Mouse (Mus musculus): ENCODE measurements at regions not wholly inside any gene's neighbourhood (a gene's known extent, or its start where the extent isn't known, plus 50 kb on each side); places are given as distances from the start of the nearest gene placed in this dataset.
"Not testable (repeated sequence)": the region's sequence is repeated elsewhere in the genome, so short reads cannot be mapped to it uniquely, and the experiment has no call there.

DNA sequence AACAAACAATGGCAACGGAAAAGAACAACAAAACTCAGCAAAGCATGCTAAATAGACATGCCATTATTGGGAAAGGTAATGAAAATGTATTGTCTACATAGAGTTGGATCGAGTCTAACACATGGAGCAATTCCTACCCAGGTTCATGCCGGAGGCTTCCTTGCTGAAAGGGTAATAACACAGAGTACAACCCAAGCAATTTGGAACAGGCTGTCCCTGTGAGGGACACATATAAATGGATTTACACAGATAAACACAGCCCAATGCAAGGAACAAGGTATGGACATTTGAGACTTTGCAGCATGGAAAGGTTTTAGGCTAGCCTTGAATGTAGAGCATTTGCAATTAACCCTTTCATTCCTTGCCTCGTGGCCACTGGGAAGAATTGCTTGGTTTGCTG, 158.6 kb upstream of the Gm11146 start:
- no peak for DNase-seq (ENCODE audit: low read depth, low spot score)
- 61% methylated on average over 4 of the region's 4 CpGs for WGBS

GRCm38 (mm10) chr16:77759997-77760396, 158.1 kb upstream of the Gm11146 start:
- DNase-seq (ENCODE audit: low read depth, low spot score) = no peak
- 85% methylated on average over 10 of the region's 10 CpGs for WGBS

GRCm38 (mm10) chr16:77754882-77755281, 153.0 kb upstream of the Gm11146 start:
- WGBS = 79% methylated on average over 6 of the region's 6 CpGs
- no peak for DNase-seq (ENCODE audit: low read depth, low spot score)

GRCm38 (mm10) chr16:77749474-77749873, 147.6 kb upstream of the Gm11146 start:
- WGBS = 81% methylated on average over 2 of the region's 2 CpGs
- no peak for DNase-seq (ENCODE audit: low read depth, low spot score)

GRCm38 (mm10) chr16:77743838-77744237, 141.9 kb upstream of the Gm11146 start:
- WGBS = 81% methylated on average over 6 of the region's 6 CpGs
- no peak for DNase-seq (ENCODE audit: low read depth, low spot score)

DNA sequence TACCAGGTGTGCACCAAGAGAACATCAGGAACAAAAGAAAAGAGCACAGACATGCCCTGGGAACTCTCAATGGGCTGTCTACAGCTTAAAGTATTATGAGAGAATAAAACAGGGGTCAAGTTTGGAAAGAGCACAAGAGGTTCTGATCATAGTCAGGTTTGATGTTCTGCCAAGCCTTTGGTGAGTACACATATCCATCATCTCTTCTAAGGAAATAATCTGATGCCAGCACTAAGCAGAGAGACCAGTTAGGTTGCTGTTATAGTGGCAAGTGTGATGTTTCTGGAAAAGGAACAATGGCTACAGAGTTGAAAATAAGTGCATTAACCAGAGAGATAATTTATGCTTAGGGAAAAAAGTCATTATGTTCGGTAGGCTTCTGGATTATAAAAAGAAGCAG, 136.9 kb upstream of the Gm11146 start:
- DNase-seq (ENCODE audit: low read depth, low spot score) = no peak
- 76% methylated on average over 1 of the region's 1 CpGs for WGBS

DNA sequence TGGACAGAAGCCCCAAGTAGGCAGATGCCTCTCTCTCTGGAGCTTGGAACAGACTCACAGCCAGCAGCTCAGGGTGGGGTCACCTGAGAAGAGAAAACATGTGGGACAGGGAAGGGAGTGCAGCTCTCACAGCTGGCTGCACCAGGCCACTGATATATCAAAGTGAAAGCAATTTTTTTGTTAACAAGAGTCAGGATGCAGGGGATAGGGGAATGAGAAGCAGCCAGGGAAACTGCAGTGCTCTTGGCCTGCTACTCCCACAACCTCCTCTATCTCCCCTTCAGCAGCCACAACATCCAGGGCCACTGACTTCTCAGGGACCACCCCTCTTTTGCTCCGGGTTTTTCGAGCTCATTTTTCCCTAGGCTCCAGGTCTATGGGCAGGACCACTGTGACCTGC, 117.5 kb upstream of the Gm11146 start:
- no peak for DNase-seq (ENCODE audit: low read depth, low spot score)
- WGBS = 79% methylated on average over 2 of the region's 2 CpGs

DNA sequence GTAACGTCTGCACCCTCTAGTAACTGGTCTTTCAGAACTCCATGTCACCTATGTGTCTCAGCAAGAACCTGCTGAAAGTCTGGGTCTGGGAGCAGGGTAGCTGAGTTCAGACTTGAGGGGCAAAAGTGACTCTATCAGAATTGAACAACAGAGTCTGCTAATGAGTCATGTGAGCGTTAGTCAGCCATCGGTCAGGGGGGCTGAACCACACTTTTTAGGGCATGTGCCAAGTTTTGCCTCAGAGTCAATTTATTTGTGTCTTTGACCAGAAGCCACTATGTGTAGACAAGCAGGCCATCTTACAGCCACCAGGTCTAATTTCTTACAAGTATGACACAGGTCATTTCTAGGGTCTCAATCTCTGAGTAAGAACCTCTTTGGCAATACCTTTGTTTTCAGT, 115.9 kb upstream of the Gm11146 start:
- WGBS = 79% methylated on average over 3 of the region's 3 CpGs
- DNase-seq (ENCODE audit: low read depth, low spot score) = not testable (repeated sequence)

DNA sequence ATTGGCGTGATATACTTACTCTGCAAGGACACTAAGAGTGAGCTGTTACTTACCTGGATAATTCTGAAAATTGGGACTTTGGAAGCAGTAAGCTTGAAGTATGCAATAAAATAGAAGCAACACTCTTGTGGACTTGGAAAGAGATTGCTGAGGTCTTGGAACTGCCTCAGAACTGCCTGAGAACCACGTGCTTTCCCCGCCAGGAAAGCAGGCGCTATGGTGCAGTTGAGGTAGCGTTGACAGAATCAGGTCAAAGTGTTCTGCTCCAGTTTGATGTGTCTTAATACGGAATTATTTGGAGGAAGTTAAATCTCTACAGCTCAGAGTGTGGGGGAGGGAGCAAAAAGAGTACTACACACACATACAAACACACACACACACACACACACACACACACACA, 102.8 kb upstream of the Gm11146 start:
- 73% methylated on average over 6 of the region's 6 CpGs for WGBS
- DNase-seq (ENCODE audit: low read depth, low spot score) = no peak

- 63% methylated on average over 1 of the region's 1 CpGs for WGBS
Measured at GRCm38 (mm10) chr16:77695443-77695842, 93.5 kb upstream of the Gm11146 start.

DNA sequence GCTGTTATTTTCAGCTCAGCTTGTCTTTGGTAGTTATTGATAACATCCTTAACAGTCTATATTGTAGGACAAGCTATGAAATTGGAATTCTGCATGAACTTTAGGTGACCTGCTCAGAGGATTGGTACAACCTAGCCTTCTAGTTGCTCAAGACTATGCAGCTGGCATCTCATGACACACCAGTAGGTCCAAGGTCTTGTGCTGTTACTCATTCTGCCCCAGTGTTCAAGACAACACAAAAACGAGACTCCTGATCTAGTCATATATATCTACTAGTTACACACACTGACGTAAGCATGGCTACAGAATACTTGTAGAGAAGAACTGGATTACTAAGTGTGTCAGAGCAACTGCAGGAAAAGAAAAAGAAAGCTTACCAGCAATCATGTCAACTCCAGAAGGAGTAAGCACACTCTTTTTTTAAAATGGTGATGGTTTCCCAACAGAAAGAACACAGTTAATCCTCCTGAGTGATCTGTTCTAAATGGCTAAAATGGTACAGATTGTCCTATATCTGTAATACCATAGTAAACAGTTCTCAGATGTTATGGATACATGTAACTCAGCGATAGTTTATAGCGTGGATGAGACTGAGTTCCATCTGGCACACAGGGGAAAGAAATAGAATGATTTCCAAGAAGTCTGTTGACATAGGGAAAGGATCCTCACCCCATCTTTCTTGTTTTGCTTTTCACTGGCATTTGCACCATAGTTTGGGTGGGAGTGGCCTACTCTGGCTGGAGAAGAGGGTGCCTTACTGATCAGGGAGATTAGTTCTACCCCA, 85.4 kb upstream of the Gm11146 start:
- DNase-seq (ENCODE audit: low read depth, low spot score) = no peak
- 76% methylated on average over 4 of the region's 4 CpGs for WGBS

More at GRCm38 (mm10) chr16:77695443-77695842, 93.5 kb upstream of the Gm11146 start:
- DNase-seq (ENCODE audit: low read depth, low spot score) = no peak

- 90% methylated on average over 5 of the region's 5 CpGs for WGBS
- DNase-seq (ENCODE audit: low read depth, low spot score) = no peak
Measured at GRCm38 (mm10) chr16:77685651-77686190, 83.8 kb upstream of the Gm11146 start.

DNA sequence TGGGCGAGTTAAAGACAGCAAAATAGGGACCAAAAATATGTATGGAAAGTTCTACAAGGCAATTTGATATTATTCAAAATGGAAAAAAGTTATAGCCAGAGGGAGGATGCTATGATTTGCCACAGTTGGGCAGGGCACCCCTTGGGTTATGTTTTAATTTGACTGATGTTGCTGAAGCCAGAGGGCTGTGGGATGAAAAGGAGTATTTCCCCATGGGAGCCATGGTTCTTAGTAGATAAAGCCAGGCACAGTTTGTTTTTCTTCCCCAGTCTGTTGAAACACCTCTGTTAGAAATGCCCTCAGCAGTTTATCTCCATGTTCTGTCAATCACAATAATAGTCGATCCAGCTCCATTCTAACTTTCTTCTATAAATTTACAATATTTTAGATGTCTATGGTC, 82.6 kb upstream of the Gm11146 start:
- no peak for DNase-seq (ENCODE audit: low read depth, low spot score)
- WGBS = 82% methylated on average over 2 of the region's 2 CpGs

GRCm38 (mm10) chr16:77679234-77679633, 77.3 kb upstream of the Gm11146 start:
- WGBS = 76% methylated on average over 2 of the region's 2 CpGs

GRCm38 (mm10) chr16:77676805-77677204, 74.9 kb upstream of the Gm11146 start:
- WGBS = 81% methylated on average over 2 of the region's 2 CpGs
- DNase-seq (ENCODE audit: low read depth, low spot score) = no peak

More at GRCm38 (mm10) chr16:77679234-77679633, 77.3 kb upstream of the Gm11146 start:
- no peak for DNase-seq (ENCODE audit: low read depth, low spot score)

DNA sequence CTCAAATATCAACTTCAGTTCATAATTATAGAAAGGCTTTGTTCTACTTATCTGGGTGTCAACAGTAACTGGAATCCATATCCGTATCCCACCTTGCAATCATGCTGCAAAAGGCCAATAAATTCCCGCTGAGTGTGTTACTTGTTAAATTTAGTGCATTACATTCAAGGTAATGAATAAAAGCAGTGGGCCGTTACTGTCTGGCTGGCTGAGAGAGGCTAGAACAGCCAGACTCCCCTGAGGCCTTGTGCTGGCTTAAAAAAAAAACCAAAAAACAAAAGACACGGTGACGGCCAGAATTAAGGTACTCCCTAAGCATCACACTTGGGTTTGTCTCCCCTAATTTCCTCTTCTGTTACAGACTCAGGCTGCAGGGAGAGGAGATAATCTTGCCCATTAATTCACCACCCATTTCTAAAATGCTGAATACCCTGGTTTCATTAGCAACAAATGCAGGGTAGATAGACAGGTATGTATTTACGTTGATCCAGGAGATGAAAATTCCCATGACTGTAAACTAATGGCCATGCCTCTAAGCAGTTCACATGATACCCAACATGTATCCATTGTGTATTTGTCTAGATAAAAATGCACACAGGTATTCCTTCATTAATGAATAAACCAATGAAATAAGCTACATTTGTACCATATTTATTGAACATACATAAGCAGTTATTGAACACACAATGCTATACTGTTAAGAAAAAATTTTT, 74.1 kb upstream of the Gm11146 start:
- no peak for DNase-seq (ENCODE audit: low read depth, low spot score)
- 58% methylated on average over 6 of the region's 6 CpGs for WGBS

GRCm38 (mm10) chr16:77671253-77671652, 69.4 kb upstream of the Gm11146 start:
- WGBS = 78% methylated on average over 2 of the region's 2 CpGs
- DNase-seq (ENCODE audit: low read depth, low spot score) = no peak

DNA sequence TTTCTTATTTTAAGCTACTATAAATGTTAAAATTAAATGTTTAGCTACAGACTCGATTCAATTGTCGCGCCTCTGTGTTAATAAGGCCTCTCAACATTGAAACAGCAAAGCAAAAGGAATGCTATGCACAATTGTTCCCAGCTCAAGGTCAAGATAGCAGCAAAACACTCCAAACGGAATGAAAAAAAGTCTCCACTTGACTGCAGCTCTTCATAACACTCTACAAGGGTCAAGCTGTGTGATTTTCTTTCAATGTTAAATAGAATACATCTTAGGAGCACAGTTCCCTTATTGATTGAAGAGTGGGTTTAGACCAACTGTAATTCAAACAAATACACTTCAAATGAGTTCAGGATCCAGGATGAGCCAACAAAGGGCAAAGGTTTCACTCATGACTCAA, 63.9 kb upstream of the Gm11146 start:
- DNase-seq (ENCODE audit: low read depth, low spot score) = no peak
- WGBS = 80% methylated on average over 4 of the region's 4 CpGs

DNA sequence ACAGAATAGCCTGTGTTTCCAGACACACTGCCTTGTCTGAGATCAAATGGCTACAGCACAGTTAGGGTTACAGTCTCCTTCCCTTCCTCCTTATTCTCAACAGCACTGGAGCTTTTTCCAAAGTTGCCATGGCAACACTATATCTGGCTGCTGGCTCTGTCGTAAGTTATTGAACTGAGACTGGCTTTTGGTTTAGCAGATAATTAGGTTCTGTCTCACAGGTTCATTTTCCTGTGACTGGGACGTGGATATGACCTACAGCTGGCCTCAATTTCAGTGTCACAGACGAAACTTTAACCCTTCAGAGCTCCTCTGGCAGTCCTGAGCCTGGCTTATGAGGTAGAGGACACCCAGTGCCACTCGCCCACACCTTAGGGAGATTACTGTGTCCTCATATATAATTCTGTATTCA, 60.2 kb upstream of the Gm11146 start:
- DNase-seq (ENCODE audit: low read depth, low spot score) = no peak
- WGBS = 36% methylated on average over 4 of the region's 4 CpGs

- 50% methylated on average over 3 of the region's 3 CpGs for WGBS
- DNase-seq (ENCODE audit: low read depth, low spot score) = no peak
Measured at GRCm38 (mm10) chr16:77653306-77653705, 51.4 kb upstream of the Gm11146 start.
